Comparison of ENCODE assay signal across 8 mouse cellular contexts in the genomic region with DNA sequence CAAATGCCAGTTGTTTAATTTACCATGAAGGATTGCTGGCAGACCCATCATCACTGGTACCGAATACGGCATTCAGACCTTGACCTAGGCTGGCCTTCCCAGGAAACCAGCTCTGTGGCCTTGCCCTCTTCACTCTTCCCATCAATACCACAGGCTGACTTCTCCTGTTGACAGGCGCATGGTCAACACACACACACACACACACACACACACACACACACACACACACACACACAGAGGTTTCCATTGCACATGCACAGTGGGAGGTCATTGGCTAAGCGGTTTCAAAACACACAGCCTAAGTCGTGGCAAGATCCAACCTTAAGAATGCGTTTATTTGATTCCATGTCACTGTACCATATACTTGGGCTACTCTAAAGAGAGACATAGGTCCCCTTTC.
A peak's percentile ranks its signal among the peaks of the same experiment; 100 is the strongest.
DNase-seq lines count a peak whose midpoint lies in the region; ATAC-seq and TF ChIP-seq lines count a peak whose summit lies in the region.

No protein-coding gene starts in this region.

- peaks cover 29% of the 10 kb centered on the region for H3K4me1 ChIP-seq in heart, embryonic 15.5 days (replicated peaks)
- peaks cover 49% of the 10 kb centered on the region for H3K4me1 ChIP-seq in limb, embryonic 15.5 days
- H3K4me1 ChIP-seq in stomach, postnatal 0 days (replicated peaks; ENCODE audit: control insufficient read depth, insufficient read depth), result peaks cover 5% of the 10 kb centered on the region

- ATAC-seq in heart, embryonic 15.5 days (replicated peaks; ENCODE audit: insufficient number of reproducible peaks, insufficient read depth, low FRiP score, low read depth), result no peak
- ATAC-seq in limb, embryonic 15.5 days (ENCODE audit: insufficient number of reproducible peaks, low FRiP score, low TSS enrichment, low read depth), result no peak
- ATAC-seq in stomach, postnatal 0 days (ENCODE audit: low FRiP score, low TSS enrichment), result no peak
- no peak for ATAC-seq in granulocyte monocyte progenitor cell, adult 5-6 weeks (replicated peaks; ENCODE audit: poor library complexity, severe bottlenecking)

- 74% methylated on average over 6 of the region's 6 CpGs for WGBS in heart, embryonic 15.5 days
- WGBS in limb, embryonic 15.5 days, result 58% methylated on average over 6 of the region's 6 CpGs
- WGBS in stomach, postnatal 0 days, result 74% methylated on average over 6 of the region's 6 CpGs

- intact Hi-C loops in heart, postnatal 14 days (cut with DNase I), result loop anchor here (2.0 kb wide), 2 partner anchors 122 to 216 kb away; no protein-coding TSS in a partner anchor

- TF ChIP-seq CTCF in stomach, postnatal 0 days (IDR thresholded peaks at IDR 0.05; ENCODE audit: low read depth), result no peak

- H3K4me3 ChIP-seq in heart, embryonic 15.5 days, result no peak overlapping the region
- no peak overlapping the region for H3K4me3 ChIP-seq in limb, embryonic 15.5 days
- H3K4me3 ChIP-seq in stomach, postnatal 0 days (ENCODE audit: low read depth, low read length), result no peak overlapping the region

- TF ChIP-seq EP300 in stomach, postnatal 0 days (optimal IDR thresholded peaks at IDR 0.05), result no peak

- H3K9ac ChIP-seq in heart, embryonic 15.5 days, result no peak overlapping the region
- no peak overlapping the region for H3K9ac ChIP-seq in limb, embryonic 15.5 days
- no peak overlapping the region for H3K9ac ChIP-seq in stomach, postnatal 0 days (ENCODE audit: low read length)

- no peaks in the 10 kb centered on the region for H3K9me3 ChIP-seq in heart, embryonic 15.5 days (replicated peaks)
- H3K9me3 ChIP-seq in limb, embryonic 15.5 days, result no peaks in the 10 kb centered on the region
- no peaks in the 10 kb centered on the region for H3K9me3 ChIP-seq in stomach, postnatal 0 days (ENCODE audit: control insufficient read depth, low read length)

- no peaks in the 10 kb centered on the region for H3K36me3 ChIP-seq in heart, embryonic 15.5 days
- H3K36me3 ChIP-seq in limb, embryonic 15.5 days, result no peaks in the 10 kb centered on the region
- no peaks in the 10 kb centered on the region for H3K36me3 ChIP-seq in stomach, postnatal 0 days (ENCODE audit: control insufficient read depth, insufficient read depth, low read length)

- H3K27me3 ChIP-seq in heart, embryonic 15.5 days, result no peaks in the 10 kb centered on the region
- H3K27me3 ChIP-seq in limb, embryonic 15.5 days, result no peaks in the 10 kb centered on the region
- no peaks in the 10 kb centered on the region for H3K27me3 ChIP-seq in stomach, postnatal 0 days (ENCODE audit: control insufficient read depth, insufficient read depth, low read length)

- 0 out of 2 replicates have a peak overlapping the region, but pooled peaks have one; percentile 84 for H3K27ac ChIP-seq in heart, embryonic 15.5 days
- H3K27ac ChIP-seq in limb, embryonic 15.5 days, result peak overlapping the region; percentile 60
- H3K27ac ChIP-seq in stomach, postnatal 0 days (replicated peaks), result peak overlapping the region; percentile 81

- H3K4me2 ChIP-seq in heart, embryonic 15.5 days, result no peak overlapping the region
- no peak overlapping the region for H3K4me2 ChIP-seq in limb, embryonic 15.5 days
- H3K4me2 ChIP-seq in stomach, postnatal 0 days (replicated peaks; ENCODE audit: low read depth), result no peak overlapping the region

- no peak for DNase-seq in heart, postnatal 14 days
- peak; percentile 25 for DNase-seq in thymus, postnatal 4 days
- DNase-seq in thymus, postnatal 10 days (ENCODE audit: low spot score in 2 of 2), result no peak
- no peak for DNase-seq in stomach, postnatal 0 days (ENCODE audit: low spot score)
- no peak for DNase-seq in cerebellum, postnatal 14 days
